Mouse (Mus musculus) CH12.LX (cell line): ENCODE results near the gene Gab1. TPM values are rescaled to one million over a fixed set of nuclear protein-coding genes. Genes with fewer than 3 reads are reported as not detected.

ENCODE experiments used
- DNase-seq: peaks from one replicate; pipeline ENCODE4 v3.0.0-alpha.2; 2013; ENCODE audit errors: extremely low read depth
- H3K27ac ChIP-seq: 2 replicates; pipeline ENCODE4 v1.5.1; 2012; ENCODE audit warnings: low read depth, mild to moderate bottlenecking, control low read depth, moderate library complexity; ENCODE audit not compliant: insufficient read depth
- H3K27me3 ChIP-seq: replicated peaks from 2 replicates; pipeline ENCODE3; 2012; ENCODE audit warnings: inconsistent platforms
- H3K36me3 ChIP-seq, 2 experiments: replicated peaks in 1 of 2; 2 replicates each; pipeline versions ENCODE3 to v1.6.1; 2012; ENCODE audit warnings: inconsistent platforms in 1 of 2, low read length in 1 of 2, mild to moderate bottlenecking in 1 of 2, mixed read lengths in 1 of 2, moderate library complexity in 1 of 2; ENCODE audit not compliant: control insufficient read depth in 1 of 2, insufficient read depth in 1 of 2
- H3K4me1 ChIP-seq, 2 experiments: 2 replicates each; pipeline ENCODE4 v1.6.1; 2012; ENCODE audit warnings: inconsistent platforms in 1 of 2, moderate library complexity in 1 of 2; ENCODE audit not compliant: insufficient read depth in 2 of 2, control insufficient read depth in 1 of 2
- H3K4me2 ChIP-seq: 2 replicates; pipeline ENCODE4 v1.6.1; 2012; ENCODE audit warnings: low read depth, mild to moderate bottlenecking, control low read depth; ENCODE audit not compliant: poor library complexity, insufficient read depth, severe bottlenecking
- H3K4me3 ChIP-seq, 3 experiments: fragments of 150-350 bp in 1 of 3; sonication (generic) in 1 of 3; replicated peaks in 1 of 3; 2 replicates each; pipeline versions ENCODE3 to v1.5.1; 2011 to 2012; ENCODE audit warnings: low read depth in 2 of 3, low read length in 2 of 3, mild to moderate bottlenecking in 2 of 3, moderate library complexity in 2 of 3, control low read depth in 1 of 3, improper control_type of control experiment in 1 of 3, inconsistent platforms in 1 of 3, mixed read lengths in 1 of 3; ENCODE audit not compliant: poor library complexity in 1 of 3
- H3K79me2 ChIP-seq: replicated peaks from 2 replicates; pipeline ENCODE4 v1.6.1; 2012; ENCODE audit warnings: mild to moderate bottlenecking, moderate library complexity; ENCODE audit not compliant: control insufficient read depth, poor library complexity, insufficient read depth, severe bottlenecking; ENCODE audit errors: extremely low read depth
- H3K9ac ChIP-seq: 2 replicates; pipeline ENCODE4 v1.6.1; 2012; ENCODE audit warnings: low read depth, mild to moderate bottlenecking, control low read depth, moderate library complexity; ENCODE audit not compliant: insufficient read depth
- H3K9me3 ChIP-seq: replicated peaks from 2 replicates; pipeline ENCODE3; 2012; ENCODE audit warnings: low read length, inconsistent platforms, mixed read lengths
- BHLHE40 ChIP-seq: IDR thresholded peaks from 2 replicates; pipeline ENCODE4 v1.6.1; 2011; ENCODE audit warnings: mild to moderate bottlenecking, low read depth, low read length, improper control_type of control experiment
- CHD2 ChIP-seq: IDR thresholded peaks from 2 replicates; pipeline ENCODE4 v1.6.1; 2011; ENCODE audit warnings: low read length, improper control_type of control experiment
- CTCF ChIP-seq, 2 experiments: IDR thresholded peaks in 1 of 2; conservative IDR thresholded peaks in 1 of 2; 2 replicates each; pipeline ENCODE4 v1.5.1; 2011 to 2012; ENCODE audit warnings: low read depth in 2 of 2, low read length in 2 of 2, improper control_type of control experiment in 1 of 2, inconsistent platforms in 1 of 2, mild to moderate bottlenecking in 1 of 2, moderate library complexity in 1 of 2
- JUND ChIP-seq: conservative IDR thresholded peaks from 2 replicates; pipeline ENCODE4 v1.6.1; 2011; ENCODE audit warnings: low read depth, low read length, improper control_type of control experiment
- KAT2A ChIP-seq: IDR thresholded peaks from 2 replicates; pipeline ENCODE4 v1.6.1; 2012; ENCODE audit warnings: low read length, improper control_type of control experiment, inconsistent platforms; ENCODE audit not compliant: insufficient replicate concordance
- MAFK ChIP-seq: IDR thresholded peaks from 2 replicates; pipeline ENCODE4 v1.6.1; 2011; ENCODE audit warnings: low read length, improper control_type of control experiment; ENCODE audit not compliant: insufficient replicate concordance
- MAX ChIP-seq: IDR thresholded peaks from 2 replicates; pipeline ENCODE4 v1.6.1; 2011; ENCODE audit warnings: low read length, improper control_type of control experiment
- MXI1 ChIP-seq: IDR thresholded peaks from 2 replicates; pipeline ENCODE4 v1.6.1; 2011; ENCODE audit warnings: mild to moderate bottlenecking, low read depth, low read length, improper control_type of control experiment
- MYC ChIP-seq: IDR thresholded peaks from 2 replicates; pipeline ENCODE4 v1.6.1; 2011; ENCODE audit warnings: low read depth, mild to moderate bottlenecking, improper control_type of control experiment, low read length
- NELFE ChIP-seq: IDR thresholded peaks from 2 replicates; pipeline ENCODE4 v1.6.1; 2011; ENCODE audit warnings: low read depth, low read length, improper control_type of control experiment
- NRF1 ChIP-seq: IDR thresholded peaks from 2 replicates; pipeline ENCODE4 v1.6.1; 2014; ENCODE audit warnings: low read depth, mild to moderate bottlenecking, inconsistent platforms, low read length, improper control_type of control experiment, moderate library complexity
- PAX5 ChIP-seq: IDR thresholded peaks from 2 replicates; pipeline ENCODE4 v1.6.1; 2012; ENCODE audit warnings: low read length, inconsistent platforms, mixed read lengths
- POLR2A ChIP-seq: IDR thresholded peaks from 2 replicates; pipeline ENCODE4 v1.6.1; 2011; ENCODE audit warnings: low read depth, mild to moderate bottlenecking, improper control_type of control experiment, low read length
- POLR2AphosphoS2 ChIP-seq: IDR thresholded peaks from 2 replicates; pipeline ENCODE4 v1.6.1; 2011; ENCODE audit warnings: low read depth, low read length, improper control_type of control experiment
- RCOR1 ChIP-seq: conservative IDR thresholded peaks from 2 replicates; pipeline ENCODE4 v1.6.1; 2012; ENCODE audit warnings: low read depth, mild to moderate bottlenecking, inconsistent platforms, low read length, improper control_type of control experiment
- TBP ChIP-seq: conservative IDR thresholded peaks from 2 replicates; pipeline ENCODE4 v1.6.1; 2011; ENCODE audit warnings: low read depth, low read length, improper control_type of control experiment
- UBTF ChIP-seq: IDR thresholded peaks from 2 replicates; pipeline ENCODE4 v1.6.1; 2012; ENCODE audit warnings: low read depth, mild to moderate bottlenecking, inconsistent platforms, low read length, improper control_type of control experiment, moderate library complexity
- USF1 ChIP-seq: IDR thresholded peaks from 2 replicates; pipeline ENCODE4 v1.6.1; 2014; ENCODE audit warnings: low read depth, mild to moderate bottlenecking, inconsistent platforms, low read length, improper control_type of control experiment
- USF2 ChIP-seq: conservative IDR thresholded peaks from 2 replicates; pipeline ENCODE4 v1.6.1; 2011; ENCODE audit warnings: low read depth, low read length, improper control_type of control experiment
- ZKSCAN1 ChIP-seq: IDR thresholded peaks from 2 replicates; pipeline ENCODE4 v1.6.1; 2012; ENCODE audit warnings: low read depth, inconsistent platforms, low read length, improper control_type of control experiment, borderline replicate concordance
- ZMIZ1 ChIP-seq: IDR thresholded peaks from 2 replicates; pipeline ENCODE4 v1.6.1; 2012; ENCODE audit warnings: low read depth, mild to moderate bottlenecking, inconsistent platforms, low read length, improper control_type of control experiment
- dilution Hi-C: fragments of 300-500 bp; cut with MboI; formaldehyde crosslinking; loops from 2 replicates; pipeline ENCODE4 v1.14.3; 2020; ENCODE audit warnings: low sequenced_read_pairs; ENCODE audit not compliant: extremely low pct_unique_long_range_greater_than_20kb, extremely low pct_ligation_motif_present
- in situ Hi-C: fragments of 300-500 bp; cut with MboI; formaldehyde crosslinking; loops from 3 replicates; pipeline ENCODE4 v1.14.3; 2019; ENCODE audit warnings: low sequenced_read_pairs, low pct_ligation_motif_present, low pct_unique_long_range_greater_than_20kb, mixed read lengths
- polyA plus RNA-seq: library from polyadenylated mRNA; unstranded; fragments of >175 nt; gene quantifications from 2 replicates; pipeline ENCODE4 v1.2.1, GENCODE M21; 2012; ENCODE audit warnings: low read depth; ENCODE audit not compliant: insufficient read length
- total RNA-seq, 2 experiments: library from RNA; depleted of rRNA; stranded (reverse); fragments of 300-350 nt in 1 of 2; fragments of >200 nt in 1 of 2; gene quantifications; 2 replicates each; pipeline ENCODE4 v1.2.3; 2012 to 2014

The Gab1 gene
- total and polyA plus RNA-seq, 3 experiments: 0.08 TPM; not detected in 2

- H3K27ac ChIP-seq: no peak overlapping the region
- DNase-seq: no peak
- dilution Hi-C loops (no loop called here), in situ Hi-C loops (no loop called here)
- no peaks in the 10 kb centered on the region for H3K27me3 ChIP-seq
- no peak overlapping the region for H3K4me3 ChIP-seq
- H3K79me2 ChIP-seq: no peaks in the 10 kb centered on the region
- H3K4me2 ChIP-seq: no peak overlapping the region
- H3K9ac ChIP-seq: no peak overlapping the region
- H3K36me3 ChIP-seq: no peaks in the 10 kb centered on the region
- H3K9me3 ChIP-seq: peaks cover 17% of the 10 kb centered on the region
- no peaks in the 10 kb centered on the region; a peak in 1 of 4 replicates for H3K4me1 ChIP-seq
- TF ChIP-seq KAT2A (no peak), ZKSCAN1 (no peak), CTCF (conservative IDR thresholded peaks at IDR 0.05 in 1 of 2, IDR thresholded peaks at IDR 0.05 in 1 of 2; ENCODE audit: low read depth in 2 of 2, low read length in 2 of 2) (no peak), MYC (no peak), MAX (no peak), MAFK (no peak), JUND (no peak)
These were observed 4.8 kb downstream of the Gab1 start for GRCm38 (mm10) chr8:80875537-80875936.

GRCm38 (mm10) chr8:80873723-80874427 is 6.4 kb downstream of the Gab1 start:
- no peak overlapping the region for H3K4me2 ChIP-seq
- in situ Hi-C loops: no loop called here
- peaks cover under 1% of the 10 kb centered on the region for H3K9me3 ChIP-seq
- H3K4me3 ChIP-seq: no peak overlapping the region
- dilution Hi-C loops: no loop called here
- no peak for DNase-seq
- TF ChIP-seq USF2 (no peak), ZMIZ1 (no peak), MXI1 (no peak), NRF1 (no peak), POLR2AphosphoS2 (no peak)
- no peaks in the 10 kb centered on the region; a peak in 1 of 4 replicates for H3K4me1 ChIP-seq
- H3K79me2 ChIP-seq: no peaks in the 10 kb centered on the region
- H3K36me3 ChIP-seq: no peaks in the 10 kb centered on the region
- no peak overlapping the region for H3K27ac ChIP-seq
- H3K27me3 ChIP-seq: no peaks in the 10 kb centered on the region
- H3K9ac ChIP-seq: no peak overlapping the region

GRCm38 (mm10) chr8:80872688-80873087 is 7.6 kb downstream of the Gab1 start:
- no peak for DNase-seq
- no peaks in the 10 kb centered on the region for H3K27me3 ChIP-seq
- H3K79me2 ChIP-seq: no peaks in the 10 kb centered on the region
- no peak for TF ChIP-seq CHD2
- TF ChIP-seq UBTF: no peak
- no peak for TF ChIP-seq TBP
- no peak for TF ChIP-seq POLR2A
- TF ChIP-seq NELFE: no peak
- no peak for TF ChIP-seq PAX5
- TF ChIP-seq RCOR1: no peak
- no peak for TF ChIP-seq MAFK
- no peak for TF ChIP-seq BHLHE40
- TF ChIP-seq ZKSCAN1: no peak
- TF ChIP-seq USF1: no peak
- no peak for TF ChIP-seq MYC
- no peak for TF ChIP-seq ZMIZ1
- no peaks in the 10 kb centered on the region; a peak in 1 of 4 replicates for H3K4me1 ChIP-seq
- dilution Hi-C loops: no loop called here
- H3K36me3 ChIP-seq: no peaks in the 10 kb centered on the region
- H3K9ac ChIP-seq: no peak overlapping the region
- no peak overlapping the region for H3K4me3 ChIP-seq
- in situ Hi-C loops: no loop called here
- H3K9me3 ChIP-seq: no peaks in the 10 kb centered on the region
- no peak overlapping the region for H3K27ac ChIP-seq
- no peak overlapping the region for H3K4me2 ChIP-seq
